Mouse (Mus musculus) G1E (cell line): ENCODE measurements around the gene Ddx24.

Experiments used
- CTCF ChIP-seq: IDR thresholded peaks from 2 replicates; pipeline ENCODE4 v1.5.1; 2012; ENCODE audit warnings: low read depth, low read length, inconsistent platforms, mixed read lengths
- GATA1 ChIP-seq: IDR thresholded peaks from 2 replicates; pipeline ENCODE4 v1.6.1; 2012; ENCODE audit warnings: borderline replicate concordance, low read length, inconsistent platforms, mixed read lengths
- POLR2AphosphoS5 ChIP-seq: IDR thresholded peaks from 2 replicates; pipeline ENCODE4 v1.6.1; 2012; ENCODE audit warnings: low read depth, low read length, inconsistent platforms; ENCODE audit not compliant: insufficient replicate concordance
- TAL1 ChIP-seq: conservative IDR thresholded peaks from 2 replicates; pipeline ENCODE4 v1.6.1; 2012; ENCODE audit warnings: low read depth, low read length, inconsistent platforms, mixed read lengths

DNA sequence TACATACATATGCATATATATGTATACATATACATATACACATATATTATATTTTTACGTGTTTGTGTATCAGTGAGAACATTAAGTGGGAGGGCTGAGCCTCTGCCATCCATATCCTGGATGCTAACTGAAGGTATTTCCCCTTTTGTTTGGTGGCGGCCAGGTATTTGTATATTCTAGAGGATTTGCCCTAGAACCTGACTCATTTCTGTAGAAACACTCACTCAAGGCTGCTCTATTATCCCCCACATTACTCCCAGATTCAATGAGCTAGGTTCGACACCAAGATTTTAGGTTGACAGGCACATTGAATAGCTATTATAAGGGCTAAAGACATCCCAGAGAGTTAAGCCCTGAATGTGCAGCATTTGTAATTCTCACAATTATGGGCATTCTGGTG lies 19.4 kb upstream of the Ddx24 start:
- no peak for TF ChIP-seq CTCF
- TF ChIP-seq TAL1, result no peak
- no peak for TF ChIP-seq GATA1
- TF ChIP-seq POLR2AphosphoS5, result no peak
